7 mouse cellular contexts compared by ENCODE assay signal in the genomic region with DNA sequence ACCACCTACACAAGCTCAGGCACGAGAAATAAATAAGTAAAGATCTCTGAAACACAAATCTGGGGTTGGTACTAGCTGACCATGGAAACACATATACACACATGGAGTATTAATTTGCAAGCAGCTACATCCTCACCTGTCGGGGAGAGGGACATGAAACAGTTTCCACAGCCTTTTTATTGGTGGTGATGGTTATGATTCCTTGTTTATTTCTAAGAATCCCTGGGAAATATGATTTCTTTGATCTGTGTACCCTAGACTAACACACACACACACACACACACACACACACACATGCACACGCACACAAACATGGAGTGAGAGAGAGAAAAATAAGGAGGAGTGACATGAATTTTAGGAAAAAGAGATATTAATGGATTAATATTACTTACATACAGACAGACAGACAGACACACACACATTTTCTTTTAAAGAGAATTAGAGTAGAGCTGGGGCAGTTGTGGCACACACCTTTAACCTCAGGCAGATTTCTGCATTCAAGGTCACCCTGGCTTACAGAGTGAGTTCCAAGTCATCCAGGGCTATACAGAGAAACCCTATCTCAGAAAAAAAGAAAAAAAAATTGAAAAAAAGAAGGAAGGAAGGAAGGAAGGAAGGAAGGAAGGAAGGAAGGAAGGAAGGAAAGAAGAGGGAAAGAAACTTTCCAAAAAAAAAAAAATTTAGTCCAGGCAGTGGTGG.
DNase-seq lines count a peak whose midpoint lies in the region; ATAC-seq and TF ChIP-seq lines count a peak whose summit lies in the region.
"Not testable (repeated sequence)": the region's sequence is repeated elsewhere in the genome, so short reads cannot be mapped to it uniquely, and the experiment has no call there.

No protein-coding gene starts in this region.

- H3K4me2 ChIP-seq in CH12.LX (ENCODE audit: insufficient read depth, low read depth, poor library complexity, severe bottlenecking); lung, embryonic 14.5 days: not testable (repeated sequence)

- not testable (repeated sequence) for TF ChIP-seq CTCF in CH12.LX (conservative IDR thresholded peaks at IDR 0.05 in 1 of 2, IDR thresholded peaks at IDR 0.05 in 1 of 2; ENCODE audit: low read depth in 2 of 2, low read length in 2 of 2); Patski (IDR thresholded peaks at IDR 0.05); lung, embryonic 14.5 days (IDR thresholded peaks at IDR 0.05; ENCODE audit: low read depth)

- in situ Hi-C loops in CH12.LX (cut with MboI; ENCODE audit: low pct_ligation_motif_present, low pct_unique_long_range_greater_than_20kb, low sequenced_read_pairs); Patski (cut with MboI; ENCODE audit: low pct_unique_long_range_greater_than_20kb): not testable (repeated sequence)

- not testable (repeated sequence) for H3K9ac ChIP-seq in CH12.LX (ENCODE audit: insufficient read depth, low read depth); lung, embryonic 14.5 days

- not testable (repeated sequence) for TF ChIP-seq RAD21 in CH12.LX (IDR thresholded peaks at IDR 0.05; ENCODE audit: low read depth, low read length)

- peak; percentile 85 for DNase-seq in CH12.LX (ENCODE audit: extremely low read depth)
- DNase-seq in Patski (ENCODE audit: low read depth, low spot score): peak; percentile 48
- DNase-seq in c-Kit-positive CD71-positive TER-119-negative erythroid progenitor cells, embryonic 14.5 days (ENCODE audit: low read depth): peak; percentile 67
- peak; percentile 10 for DNase-seq in fat pad, adult 2 months (ENCODE audit: extremely low read depth, low read depth, low spot score)
- peak; percentile 86 for DNase-seq in hindlimb bud, embryonic 11.5 days (ENCODE audit: extremely low spot score, low read depth, low spot score)
- peak; percentile 27 for DNase-seq in lung, embryonic 14.5 days
- peak; percentile 8 for DNase-seq in retina, postnatal 1 day

- POLR2A ChIA-PET in Patski (lab: Charles Lee): not testable (repeated sequence)

- dilution Hi-C loops in CH12.LX (cut with MboI; ENCODE audit: extremely low pct_ligation_motif_present, extremely low pct_unique_long_range_greater_than_20kb, low sequenced_read_pairs): not testable (repeated sequence)

- 50% methylated on average over 3 of the region's 3 CpGs for WGBS in lung, embryonic 14.5 days

- TF ChIP-seq POLR2A in CH12.LX (IDR thresholded peaks at IDR 0.05; ENCODE audit: low read depth, low read length): not testable (repeated sequence)

- H3K9me3 ChIP-seq in CH12.LX (replicated peaks; ENCODE audit: low read length); lung, embryonic 14.5 days (ENCODE audit: low read depth, low read length): not testable (repeated sequence)

- TF ChIP-seq EP300 in CH12.LX (IDR thresholded peaks at IDR 0.05; ENCODE audit: low read length): not testable (repeated sequence)

- not testable (repeated sequence) for H3K27ac ChIP-seq in CH12.LX (ENCODE audit: insufficient read depth, low read depth); lung, embryonic 14.5 days (ENCODE audit: low read depth)

- not testable (repeated sequence) for H3K36me3 ChIP-seq in CH12.LX (replicated peaks in 1 of 2; ENCODE audit: control insufficient read depth in 1 of 2, insufficient read depth in 1 of 2, low read length in 1 of 2); lung, embryonic 14.5 days (ENCODE audit: insufficient read depth)

- H3K4me3 ChIP-seq in CH12.LX (replicated peaks in 1 of 3; ENCODE audit: low read depth in 2 of 3, low read length in 2 of 3, poor library complexity in 1 of 3); lung, embryonic 14.5 days (ENCODE audit: low read depth, low read length): not testable (repeated sequence)

- not testable (repeated sequence) for H3K27me3 ChIP-seq in CH12.LX (replicated peaks); lung, embryonic 14.5 days (ENCODE audit: insufficient read depth, low read length)
- peaks cover 11% of the 10 kb centered on the region for H3K27me3 ChIP-seq in Patski

- not testable (repeated sequence) for H3K4me1 ChIP-seq in CH12.LX (ENCODE audit: control insufficient read depth in 1 of 2, insufficient read depth in 2 of 2); lung, embryonic 14.5 days (ENCODE audit: insufficient read depth)

- CTCF ChIA-PET in Patski (lab: Charles Lee): not testable (repeated sequence)

- not testable (repeated sequence) for ATAC-seq in Patski; lung, embryonic 14.5 days (ENCODE audit: insufficient read depth)

- H3K79me2 ChIP-seq in CH12.LX (replicated peaks; ENCODE audit: control insufficient read depth, extremely low read depth, insufficient read depth, poor library complexity, severe bottlenecking): not testable (repeated sequence)

Comparison
In these comparisons a context has a peak if more than half of its experiments do, and no peak if none do; other contexts are left out.
1. DNase-seq: peak in every context shown above with its lines; median percentile 86 in hindlimb bud, embryonic 11.5 days; 85 in CH12.LX; 67 in c-Kit-positive CD71-positive TER-119-negative erythroid progenitor cells, embryonic 14.5 days; 48 in Patski; 27 in lung, embryonic 14.5 days; 10 in fat pad, adult 2 months; 8 in retina, postnatal 1 day.